Mouse (Mus musculus): ENCODE data around the gene Pah.

GRCm38 (mm10) chr10:87473475-87474131 is 48.0 kb upstream of the Pah start:
- TF ChIP-seq POLR2A (IDR thresholded peaks at IDR 0.05; ENCODE audit: low read depth, low read length), result no peak
- TF ChIP-seq CTCF (conservative IDR thresholded peaks at IDR 0.05; ENCODE audit: insufficient read depth, insufficient read length, low read depth, low read length), result no peak
